Mouse (Mus musculus): ENCODE results near the gene Iffo1.

- TF ChIP-seq CTCF (IDR thresholded peaks at IDR 0.05; ENCODE audit: borderline replicate concordance, control insufficient read depth, extremely low read depth, insufficient read depth, low read length, poor library complexity) (no peak), POLR2A (IDR thresholded peaks at IDR 0.05; ENCODE audit: control insufficient read depth, extremely low read depth, insufficient read depth, low read length, poor library complexity) (no peak)
Measured at GRCm38 (mm10) chr6:125148251-125148925, 3.3 kb downstream of the Iffo1 start.

All from thymus, adult 2 months (tissue).